Mouse (Mus musculus): ENCODE data around the gene Fshr. TPM values are rescaled to one million over a fixed set of nuclear protein-coding genes. Genes with fewer than 3 reads are reported as not detected.
A peak's percentile ranks its signal among the peaks of the same experiment; 100 is the strongest.
"Not testable (repeated sequence)": the region's sequence is repeated elsewhere in the genome, so short reads cannot be mapped to it uniquely, and the experiment has no call there.

Gene Fshr
- total RNA-seq (2014; rRNA removed; ENCODE audit: low replicate concordance) (not detected in 2 replicates), polyA plus RNA-seq (2015; fragmentation: Nextera tagmentation; extraction: Ambion mirVana) (not detected in 2 replicates)

DNA sequence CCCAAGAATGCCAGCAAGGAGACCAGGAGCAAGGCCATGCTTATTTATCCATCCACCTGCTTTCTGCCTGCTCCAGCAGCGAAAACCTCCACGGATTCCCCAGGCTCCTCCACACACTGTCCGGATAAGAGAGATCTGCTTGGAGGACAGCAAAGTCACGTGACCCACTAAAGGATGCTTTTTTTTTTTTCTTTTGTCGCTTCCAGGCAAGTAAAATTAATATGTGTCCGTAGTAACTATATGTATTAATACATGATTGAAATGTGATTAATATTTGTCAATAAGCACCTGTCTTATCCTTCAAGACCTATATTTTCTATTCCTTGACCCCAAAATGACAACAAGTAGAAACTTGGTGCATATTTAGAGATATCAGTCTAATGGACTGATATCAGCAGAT lies at the start of gene Fshr:
Gene Fshr, minus strand, starts transcription at position 101 of the 400 bp plus-strand sequence.
- Histone ChIP-seq H3K4me2 (ENCODE audit: low read depth, low read length) (no peak within 1 kb of the TSS), H3K9ac (replicated peaks; ENCODE audit: low read depth, low read length) (no peak within 1 kb of the TSS), H3K27me3 (ENCODE audit: control insufficient read depth, insufficient read depth, low read length) (no peaks in the 10 kb centered on the region), H3K27ac (ENCODE audit: low read depth) (no peak within 1 kb of the TSS), H3K4me1 (ENCODE audit: control insufficient read depth, insufficient read depth) (no peaks in the 10 kb centered on the region), H3K36me3 (replicated peaks; ENCODE audit: control insufficient read depth, insufficient read depth, low read length) (no peaks in the 10 kb centered on the region), H3K4me3 (ENCODE audit: low read depth, low read length) (no peak within 1 kb of the TSS), H3K9me3 (replicated peaks; ENCODE audit: control insufficient read depth, low read length) (no peaks in the 10 kb centered on the region)
- no peak for TF ChIP-seq EP300 (IDR thresholded peaks at IDR 0.05; ENCODE audit: low read depth)
- TF ChIP-seq CTCF (IDR thresholded peaks at IDR 0.05; ENCODE audit: low read depth): no peak
- no peak for DNase-seq (ENCODE audit: low spot score)
- 68% methylated on average over 6 of the region's 6 CpGs for WGBS
- no peak for ATAC-seq (ENCODE audit: insufficient read depth, low read depth)

GRCm38 (mm10) chr17:89202181-89202580 lies 1.7 kb upstream of the Fshr start:
- Histone ChIP-seq H3K27ac (ENCODE audit: low read depth) (no peak overlapping the region), H3K4me2 (ENCODE audit: low read depth, low read length) (no peak overlapping the region), H3K27me3 (ENCODE audit: control insufficient read depth, insufficient read depth, low read length) (no peaks in the 10 kb centered on the region), H3K9ac (replicated peaks; ENCODE audit: low read depth, low read length) (no peak overlapping the region), H3K4me1 (ENCODE audit: control insufficient read depth, insufficient read depth) (no peaks in the 10 kb centered on the region), H3K9me3 (replicated peaks; ENCODE audit: control insufficient read depth, low read length) (no peaks in the 10 kb centered on the region), H3K36me3 (replicated peaks; ENCODE audit: control insufficient read depth, insufficient read depth, low read length) (no peaks in the 10 kb centered on the region), H3K4me3 (ENCODE audit: low read depth, low read length) (no peak overlapping the region)
- no peak for TF ChIP-seq EP300 (IDR thresholded peaks at IDR 0.05; ENCODE audit: low read depth)
- ATAC-seq (ENCODE audit: insufficient read depth, low read depth) (no peak), DNase-seq (ENCODE audit: low spot score) (no peak)
- 72% methylated on average over 6 of the region's 6 CpGs for WGBS

DNA sequence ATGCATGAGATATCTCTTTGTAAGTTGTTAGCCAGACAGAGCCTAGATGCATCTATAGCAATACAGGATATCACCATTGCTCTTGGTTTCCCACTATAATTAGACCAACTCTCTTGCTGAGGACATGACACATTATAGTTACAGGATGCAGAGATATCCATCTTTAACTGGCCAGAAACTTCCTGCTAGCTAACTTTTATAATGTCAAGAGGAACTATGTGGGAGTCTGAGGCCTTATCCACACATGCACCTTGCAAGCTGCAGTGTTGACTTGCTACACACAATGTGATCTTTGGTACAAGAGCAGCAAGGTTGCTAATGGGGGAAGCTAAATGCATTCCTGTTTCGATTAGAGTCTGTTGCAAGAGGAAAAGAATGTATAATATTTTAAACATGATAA lies 26.9 kb downstream of the Fshr start:
- H3K9ac ChIP-seq (replicated peaks; ENCODE audit: low read depth, low read length): no peak overlapping the region
- H3K4me3 ChIP-seq (ENCODE audit: low read depth, low read length): no peak overlapping the region
- H3K4me1 ChIP-seq (ENCODE audit: control insufficient read depth, insufficient read depth): no peaks in the 10 kb centered on the region
- 49% methylated on average over 1 of the region's 1 CpGs for WGBS
- no peak for TF ChIP-seq CTCF (IDR thresholded peaks at IDR 0.05; ENCODE audit: low read depth)
- peak; percentile 70 for TF ChIP-seq EP300 (IDR thresholded peaks at IDR 0.05; ENCODE audit: low read depth)
- no peaks in the 10 kb centered on the region for H3K27me3 ChIP-seq (ENCODE audit: control insufficient read depth, insufficient read depth, low read length)
- no peaks in the 10 kb centered on the region for H3K36me3 ChIP-seq (replicated peaks; ENCODE audit: control insufficient read depth, insufficient read depth, low read length)
- H3K27ac ChIP-seq (ENCODE audit: low read depth): no peak overlapping the region
- no peaks in the 10 kb centered on the region for H3K9me3 ChIP-seq (replicated peaks; ENCODE audit: control insufficient read depth, low read length)
- ATAC-seq (ENCODE audit: insufficient read depth, low read depth) (peak; percentile 41; the same call in 1 of the 2 replicates), DNase-seq (ENCODE audit: low spot score) (no peak)
- no peak overlapping the region for H3K4me2 ChIP-seq (ENCODE audit: low read depth, low read length)

- ATAC-seq (ENCODE audit: insufficient read depth, low read depth) (no peak), DNase-seq (ENCODE audit: low spot score) (no peak)
- Histone ChIP-seq H3K36me3 (replicated peaks; ENCODE audit: control insufficient read depth, insufficient read depth, low read length) (no peaks in the 10 kb centered on the region), H3K9ac (replicated peaks; ENCODE audit: low read depth, low read length) (no peak overlapping the region), H3K4me3 (ENCODE audit: low read depth, low read length) (no peak overlapping the region), H3K27ac (ENCODE audit: low read depth) (no peak overlapping the region), H3K9me3 (replicated peaks; ENCODE audit: control insufficient read depth, low read length) (no peaks in the 10 kb centered on the region), H3K4me1 (ENCODE audit: control insufficient read depth, insufficient read depth) (no peaks in the 10 kb centered on the region), H3K27me3 (ENCODE audit: control insufficient read depth, insufficient read depth, low read length) (no peaks in the 10 kb centered on the region), H3K4me2 (ENCODE audit: low read depth, low read length) (no peak overlapping the region)
- TF ChIP-seq EP300 (IDR thresholded peaks at IDR 0.05; ENCODE audit: low read depth): no peak
- TF ChIP-seq CTCF (IDR thresholded peaks at IDR 0.05; ENCODE audit: low read depth): no peak
Measured at GRCm38 (mm10) chr17:89164773-89165172, 35.7 kb downstream of the Fshr start.

DNA sequence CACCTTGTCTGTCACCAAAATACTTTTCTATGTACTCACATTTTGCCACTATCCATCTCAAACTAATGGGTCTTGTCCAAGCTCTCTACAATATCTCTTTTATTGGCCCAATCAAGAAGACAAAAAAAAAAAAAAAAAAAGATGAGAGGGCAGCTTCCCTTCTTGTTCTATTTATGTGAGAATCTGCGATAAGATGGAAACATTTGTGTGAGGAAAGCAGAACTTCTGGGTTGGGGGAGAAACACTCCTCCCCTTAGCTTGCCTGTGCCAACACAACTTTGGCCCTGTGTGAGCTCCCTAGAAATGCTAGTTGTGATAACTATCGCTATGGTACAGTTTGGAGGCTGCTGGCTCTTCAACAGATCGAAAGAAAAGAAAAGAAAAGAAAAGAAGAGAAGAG lies 38.0 kb downstream of the Fshr start:
- Histone ChIP-seq H3K36me3 (replicated peaks; ENCODE audit: control insufficient read depth, insufficient read depth, low read length) (no peaks in the 10 kb centered on the region), H3K4me1 (ENCODE audit: control insufficient read depth, insufficient read depth) (no peaks in the 10 kb centered on the region), H3K27ac (ENCODE audit: low read depth) (no peak overlapping the region), H3K9ac (replicated peaks; ENCODE audit: low read depth, low read length) (no peak overlapping the region), H3K9me3 (replicated peaks; ENCODE audit: control insufficient read depth, low read length) (no peaks in the 10 kb centered on the region), H3K27me3 (ENCODE audit: control insufficient read depth, insufficient read depth, low read length) (no peaks in the 10 kb centered on the region), H3K4me3 (ENCODE audit: low read depth, low read length) (no peak overlapping the region), H3K4me2 (ENCODE audit: low read depth, low read length) (no peak overlapping the region)
- TF ChIP-seq CTCF (IDR thresholded peaks at IDR 0.05; ENCODE audit: low read depth) (no peak), EP300 (IDR thresholded peaks at IDR 0.05; ENCODE audit: low read depth) (no peak)
- ATAC-seq (ENCODE audit: insufficient read depth, low read depth) (no peak), DNase-seq (ENCODE audit: low spot score) (no peak)
- 73% methylated on average over 3 of the region's 3 CpGs for WGBS

GRCm38 (mm10) chr17:89159343-89159742 lies 41.1 kb downstream of the Fshr start:
- not testable (repeated sequence) for H3K4me3 ChIP-seq (ENCODE audit: low read depth, low read length); H3K36me3 ChIP-seq (replicated peaks; ENCODE audit: control insufficient read depth, insufficient read depth, low read length); H3K4me2 ChIP-seq (ENCODE audit: low read depth, low read length); H3K9ac ChIP-seq (replicated peaks; ENCODE audit: low read depth, low read length); H3K4me1 ChIP-seq (ENCODE audit: control insufficient read depth, insufficient read depth); ATAC-seq (ENCODE audit: insufficient read depth, low read depth); H3K27ac ChIP-seq (ENCODE audit: low read depth); H3K27me3 ChIP-seq (ENCODE audit: control insufficient read depth, insufficient read depth, low read length); DNase-seq (ENCODE audit: low spot score); H3K9me3 ChIP-seq (replicated peaks; ENCODE audit: control insufficient read depth, low read length)
- WGBS: 73% methylated on average over 3 of the region's 3 CpGs
